In the genomic region with DNA sequence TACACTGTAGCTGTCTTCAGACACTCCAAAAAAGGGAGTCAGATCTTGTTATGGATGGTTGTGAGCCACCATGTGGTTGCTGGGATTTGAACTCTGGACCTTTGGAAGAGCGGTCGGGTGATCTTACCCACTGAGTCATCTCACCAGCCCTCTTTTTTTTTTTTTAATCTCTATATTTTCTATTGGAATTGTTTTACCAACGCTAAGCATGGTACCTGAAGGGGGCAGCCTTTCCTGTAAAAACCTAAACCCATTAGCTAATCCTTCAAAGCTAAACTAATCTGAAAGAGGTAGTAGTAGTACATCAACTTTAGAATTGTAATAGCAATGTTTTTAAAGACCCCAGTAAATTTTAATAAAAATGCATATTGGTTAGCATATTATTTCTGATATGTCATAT, we compare ENCODE assay signal across 8 mouse cellular contexts. TPM values are rescaled to one million over a fixed set of nuclear protein-coding genes. Genes with fewer than 3 reads are reported as not detected.
DNase-seq lines count a peak whose midpoint lies in the region; ATAC-seq and TF ChIP-seq lines count a peak whose summit lies in the region.
"Had no signal": no experiment of that assay in that cellular context is flagged by ENCODE, and none has a peak within 500 bp of the region (broad histone marks: within the 10 kb centered on the region; RNA-seq: fewer than 3 reads in every experiment).

No protein-coding gene starts in this region.

- no peak for ATAC-seq in kidney, embryonic 14.5 days (ENCODE audit: low FRiP score, low TSS enrichment)

- in situ Hi-C loops in ES-E14 (cut with MboI; ENCODE audit: low sequenced_read_pairs in 2 of 2, unreplicated experiment in 2 of 2), result loop anchor here in 1 of 2 experiments (10.0 kb wide), 1 partner anchor 171 kb away; no protein-coding TSS in a partner anchor

- peak; percentile 44 for DNase-seq in kidney, adult 9 months
- DNase-seq in B cell, adult 2 months, result peak; percentile 46 to 59
- DNase-seq in ES-E14 (ENCODE audit: low read depth, low spot score), result no peak
- peak; percentile 44 to 55 for DNase-seq in kidney, postnatal 4 days
- DNase-seq in urinary bladder, postnatal 25 days (ENCODE audit: low spot score), result no peak
- no peak for DNase-seq in left cerebral cortex, adult 11 months (ENCODE audit: low spot score)
- DNase-seq: liver, embryonic 13.5 days had no signal

- no peaks in the 10 kb centered on the region for H3K27me3 ChIP-seq in kidney, embryonic 14.5 days (ENCODE audit: control insufficient read depth, insufficient read depth, low read length)

- no peak overlapping the region for H3K4me3 ChIP-seq in kidney, embryonic 14.5 days (ENCODE audit: low read length)
- no peak overlapping the region for H3K4me3 ChIP-seq in ES-E14 (ENCODE audit: insufficient read depth in 1 of 2, low read depth in 1 of 2, low read length in 2 of 2, poor library complexity in 1 of 2, severe bottlenecking in 1 of 2)
- H3K4me3 ChIP-seq: liver, embryonic 13.5 days had no signal

- H3K9me3 ChIP-seq in kidney, embryonic 14.5 days (ENCODE audit: control insufficient read depth, low read length), result no peaks in the 10 kb centered on the region
- H3K9me3 ChIP-seq in ES-E14 (ENCODE audit: control insufficient read depth, insufficient read depth, low read depth, low read length), result no peaks in the 10 kb centered on the region
- H3K9me3 ChIP-seq: liver, embryonic 13.5 days had no signal

- 47% methylated on average over 3 of the region's 3 CpGs for WGBS in kidney, embryonic 14.5 days

- 0 out of 2 replicates have a peak, but pooled peaks cover 4% of the 10 kb centered on the region for H3K4me1 ChIP-seq in kidney, embryonic 14.5 days (ENCODE audit: control insufficient read depth, insufficient read depth, low read length)
- no peaks in the 10 kb centered on the region for H3K4me1 ChIP-seq in ES-E14 (ENCODE audit: control insufficient read depth in 2 of 2, insufficient read depth in 2 of 2, low read length in 2 of 2, poor library complexity in 1 of 2)
- H3K4me1 ChIP-seq: liver, embryonic 13.5 days had no signal

- no peak overlapping the region for H3K4me2 ChIP-seq in kidney, embryonic 14.5 days (replicated peaks; ENCODE audit: low read depth, low read length)
- H3K4me2 ChIP-seq: liver, embryonic 13.5 days had no signal

- H3K27ac ChIP-seq in kidney, embryonic 14.5 days (ENCODE audit: low read depth, low read length), result no peak overlapping the region
- H3K27ac ChIP-seq in ES-E14 (ENCODE audit: insufficient read depth, low read depth, low read length, poor library complexity, severe bottlenecking), result no peak overlapping the region
- H3K27ac ChIP-seq: liver, embryonic 13.5 days had no signal

- H3K9ac ChIP-seq in kidney, embryonic 14.5 days (ENCODE audit: low read depth, low read length), result no peak overlapping the region
- no peak overlapping the region for H3K9ac ChIP-seq in ES-E14 (ENCODE audit: insufficient read depth, low read depth, low read length, poor library complexity, severe bottlenecking)
- H3K9ac ChIP-seq: liver, embryonic 13.5 days had no signal

- no peaks in the 10 kb centered on the region for H3K36me3 ChIP-seq in kidney, embryonic 14.5 days (ENCODE audit: control insufficient read depth, insufficient read depth, low read length)
- H3K36me3 ChIP-seq in ES-E14 (ENCODE audit: control insufficient read depth, insufficient read depth, low read length, poor library complexity, severe bottlenecking), result no peaks in the 10 kb centered on the region
- H3K36me3 ChIP-seq: liver, embryonic 13.5 days had no signal

TF ChIP-seq in ES-E14, 5 proteins besides CTCF, POLR2A, EP300 and RAD21:
- TF ChIP-seq CHD2 (IDR thresholded peaks at IDR 0.05; ENCODE audit: low read depth, low read length) (no peak), ZNF384 (IDR thresholded peaks at IDR 0.05; ENCODE audit: low read depth, low read length) (peak; percentile 71; the same call in 1 of the 2 replicates)

RNA-seq across cellular contexts. Expression of a gene that starts 17.2 kb away (rescaled TPM):
- 29.0 and 31.8 TPM in 2 replicates for polyA plus RNA-seq in kidney, embryonic 14.5 days (2014; fragmentation: Nextera tagmentation; extraction: Ambion mirVana)
- 10.7 and 11.9 TPM in 2 replicates for total RNA-seq in ES-E14 (2012; rRNA removed)

Comparison
In these comparisons a context has a peak if more than half of its experiments do, and no peak if none do; other contexts are left out.
1. DNase-seq: peak in kidney, adult 9 months (single experiment), B cell, adult 2 months (2 of 2) and kidney, postnatal 4 days (2 of 2); none in ES-E14 (single experiment), urinary bladder, postnatal 25 days (single experiment) and left cerebral cortex, adult 11 months (single experiment).